Mouse (Mus musculus) heart, adult 2 months (tissue): ENCODE results near the gene Zfp280b. TPM values are rescaled to one million over a fixed set of nuclear protein-coding genes. Genes with fewer than 3 reads are reported as not detected.

ENCODE experiments used
- microRNA-seq, 2 experiments: library from miRNA; unstranded; fragments of <30 nt; microRNA quantifications; one replicate each; pipeline ENCODE4 v1.2.0; 2021
- polyA plus RNA-seq: library from polyadenylated mRNA; depleted of rRNA; stranded (reverse); fragments of >200 nt; gene quantifications from 2 replicates; pipeline ENCODE4 v1.2.3, GENCODE M21; 2012; rRNA removed
- total RNA-seq, 2 experiments: library from RNA; stranded (reverse); gene quantifications; 2 replicates each; pipeline ENCODE4 v1.2.3; 2021

Zfp280b gene
- total and polyA plus RNA-seq, 3 experiments, result 3.7 to 6.7 (median 5.0) TPM

Small RNA genes lying within 50 kb of the gene (microRNA-seq; reads per million reads assigned to microRNA genes)
- 0 reads per million in 2 experiments for gene Mir6409

Other genes with a start within 250 kb of the Zfp280b start
- 10 to 100 TPM; 15.8 to 16.8 TPM for gene Gstt1, start 234.1 kb upstream of the Zfp280b start, total RNA-seq
- gene Gstt1, start 234.1 kb upstream of the Zfp280b start, polyA plus RNA-seq, result 52.1 and 58.5 TPM in 2 replicates
- not detected for gene Gstt4, start 210.1 kb upstream of the Zfp280b start, total RNA-seq
- gene Gstt4, start 210.1 kb upstream of the Zfp280b start, polyA plus RNA-seq, result 0.29 and 0.44 TPM in 2 replicates
- 10 to 100 TPM in 1 of 2 experiments, 1 to 10 TPM in 1; 8.0 to 12.8 TPM for gene Gstt2, start 195.2 kb upstream of the Zfp280b start, total RNA-seq
- gene Gstt2, start 195.2 kb upstream of the Zfp280b start, polyA plus RNA-seq, result 53.4 and 69.1 TPM in 2 replicates
- gene Mif, start 172.4 kb upstream of the Zfp280b start, total RNA-seq, result 100 to 1,000 TPM; 200 to 220 TPM
- 375 and 556 TPM in 2 replicates for gene Mif, start 172.4 kb upstream of the Zfp280b start, polyA plus RNA-seq
- gene Derl3, start 139.2 kb upstream of the Zfp280b start, total RNA-seq, result under 1 TPM; 0.50 to 0.65 TPM
- 1.0 and 1.3 TPM in 2 replicates for gene Derl3, start 139.2 kb upstream of the Zfp280b start, polyA plus RNA-seq
- 10 to 100 TPM; 21.1 to 23.3 TPM for gene Smarcb1, start 111.0 kb upstream of the Zfp280b start, total RNA-seq
- 19.6 and 20.0 TPM in 2 replicates for gene Smarcb1, start 111.0 kb upstream of the Zfp280b start, polyA plus RNA-seq
- gene Chchd10, start 99.5 kb upstream of the Zfp280b start, total RNA-seq, result 1,000 to 10,000 TPM; 1,811 to 2,042 TPM
- gene Chchd10, start 99.5 kb upstream of the Zfp280b start, polyA plus RNA-seq, result 1,155 and 2,061 TPM in 2 replicates
- gene Mmp11, start 96.2 kb upstream of the Zfp280b start, total RNA-seq, result 1 to 10 TPM; 4.7 to 5.4 TPM
- 15.6 and 15.7 TPM in 2 replicates for gene Mmp11, start 96.2 kb upstream of the Zfp280b start, polyA plus RNA-seq
- not detected for gene Gm867, start 92.0 kb upstream of the Zfp280b start, total RNA-seq
- 0.76 TPM in 1 of 2 replicates, not detected in the other for gene Gm867, start 92.0 kb upstream of the Zfp280b start, polyA plus RNA-seq
- not detected for gene Vpreb3, start 89.6 kb upstream of the Zfp280b start, total RNA-seq
- gene Vpreb3, start 89.6 kb upstream of the Zfp280b start, polyA plus RNA-seq, result 1.1 and 5.9 TPM in 2 replicates
- gene Gm5134, start 78.1 kb upstream of the Zfp280b start, total RNA-seq, result not detected
- gene Gm5134, start 78.1 kb upstream of the Zfp280b start, polyA plus RNA-seq, result not detected in 2 replicates
- gene Slc5a4b, start 78.3 kb downstream of the Zfp280b start, total RNA-seq, result not detected
- gene Slc5a4b, start 78.3 kb downstream of the Zfp280b start, polyA plus RNA-seq, result not detected in 2 replicates
- gene Slc5a4a, start 114.8 kb downstream of the Zfp280b start, total RNA-seq, result not detected
- not detected in 2 replicates for gene Slc5a4a, start 114.8 kb downstream of the Zfp280b start, polyA plus RNA-seq
- gene Prmt2, start 205.2 kb downstream of the Zfp280b start, total RNA-seq, result 10 to 100 TPM in 1 of 2 experiments, 1 to 10 TPM in 1; 7.9 to 11.1 TPM
- 23.0 and 28.7 TPM in 2 replicates for gene Prmt2, start 205.2 kb downstream of the Zfp280b start, polyA plus RNA-seq
- gene S100b, start 221.2 kb downstream of the Zfp280b start, total RNA-seq, result 1 to 10 TPM; 1.4 to 1.5 TPM
- gene S100b, start 221.2 kb downstream of the Zfp280b start, polyA plus RNA-seq, result 3.6 and 3.7 TPM in 2 replicates